Mouse (Mus musculus) heart, adult 18-20 months (tissue): Measurements from ENCODE around the gene 2010003K11Rik. TPM values are rescaled to one million over a fixed set of nuclear protein-coding genes. Genes with fewer than 3 reads are reported as not detected.
A peak's percentile ranks its signal among the peaks of the same experiment; 100 is the strongest.
"Not testable (repeated sequence)": the region's sequence is repeated elsewhere in the genome, so short reads cannot be mapped to it uniquely, and the experiment has no call there.

Experiments used
- DNase-seq, 2 experiments: peaks; one replicate each; pipeline ENCODE4 v3.0.0; 2021 to 2022; ENCODE audit warnings: mixed read lengths in 1 of 2
- total RNA-seq, 2 experiments: library from RNA; stranded (reverse); gene quantifications; 2 replicates each; pipeline ENCODE4 v1.2.3; 2021

Gene 2010003K11Rik
- total RNA-seq, 2 experiments from 2014 or later = 1.2 TPM; not detected in 1

DNA sequence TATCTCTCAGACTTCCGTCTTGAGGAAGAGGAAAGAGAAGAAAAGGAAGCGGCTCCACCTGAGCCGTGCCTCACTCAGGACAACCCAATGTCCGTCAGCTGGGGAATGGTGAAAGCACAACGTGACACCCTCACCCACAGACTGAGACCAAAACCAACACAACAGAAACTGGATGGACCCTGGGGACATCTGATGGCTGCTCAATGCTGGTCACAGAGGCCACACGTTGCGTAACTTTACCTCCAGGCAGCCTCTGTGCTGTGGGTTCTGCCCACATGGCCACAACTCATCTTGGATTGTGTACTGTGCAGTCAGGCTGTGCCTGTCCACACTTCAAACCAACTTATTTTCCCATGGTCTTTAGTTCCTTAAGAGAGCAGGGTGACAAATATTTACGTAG lies 36.4 kb downstream of the 2010003K11Rik start:
- DNase-seq = no peak

DNA sequence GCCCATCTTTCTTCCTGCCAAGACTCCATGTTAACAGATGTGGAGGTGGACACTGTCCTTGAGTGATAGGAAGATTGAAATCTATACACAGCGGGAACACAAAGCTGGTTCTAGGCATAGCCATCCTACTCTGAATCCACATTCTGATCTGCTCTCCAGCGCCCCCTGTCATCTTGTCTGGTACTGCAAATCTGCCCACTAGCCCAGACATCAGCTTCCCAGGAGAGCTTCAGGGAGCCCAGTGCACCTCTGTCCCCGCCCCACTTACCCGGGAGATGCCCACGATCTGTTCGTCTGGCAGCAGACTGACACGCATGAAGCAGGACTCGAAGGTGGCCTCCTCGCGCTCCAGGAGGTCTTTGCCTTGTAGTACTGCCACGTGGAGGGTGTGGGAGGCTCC lies 42.2 kb downstream of the 2010003K11Rik start:
- peak; percentile 14 to 76 for DNase-seq

DNA sequence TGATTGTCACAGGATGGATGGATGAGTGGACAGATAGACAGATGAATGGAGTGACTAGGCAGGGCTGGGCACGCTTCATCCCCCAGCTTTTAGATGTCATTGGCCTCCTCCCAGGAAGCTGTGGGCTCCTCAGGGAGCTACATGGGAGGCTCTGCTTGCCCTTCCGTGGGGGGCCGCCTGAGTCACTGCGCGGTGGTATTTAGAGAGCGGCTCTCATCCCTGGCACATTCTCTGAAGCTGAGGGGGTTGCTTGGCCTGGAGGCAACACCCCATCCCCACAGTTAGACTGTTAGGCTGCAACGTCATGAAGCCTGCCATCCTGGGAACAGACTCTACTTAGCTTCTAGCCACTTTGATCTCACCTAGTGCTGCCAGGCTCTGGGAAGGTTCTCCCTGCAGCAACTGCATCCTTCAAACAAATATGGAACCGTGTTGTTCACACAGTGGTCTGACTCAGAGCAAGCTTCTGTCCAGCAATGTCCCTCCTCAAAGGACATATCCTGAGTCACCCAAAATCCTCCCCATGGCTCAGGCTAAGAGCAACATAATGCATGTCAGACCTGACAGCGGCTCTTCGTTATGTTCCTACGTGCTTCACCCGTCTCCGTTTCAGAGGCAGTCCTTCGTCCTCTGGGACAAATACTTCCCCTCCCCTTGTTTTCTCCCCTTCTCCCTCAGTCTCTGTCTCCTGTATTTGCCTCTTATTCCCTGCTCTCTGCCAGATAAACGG lies 43.1 kb downstream of the 2010003K11Rik start:
- DNase-seq = no peak

DNA sequence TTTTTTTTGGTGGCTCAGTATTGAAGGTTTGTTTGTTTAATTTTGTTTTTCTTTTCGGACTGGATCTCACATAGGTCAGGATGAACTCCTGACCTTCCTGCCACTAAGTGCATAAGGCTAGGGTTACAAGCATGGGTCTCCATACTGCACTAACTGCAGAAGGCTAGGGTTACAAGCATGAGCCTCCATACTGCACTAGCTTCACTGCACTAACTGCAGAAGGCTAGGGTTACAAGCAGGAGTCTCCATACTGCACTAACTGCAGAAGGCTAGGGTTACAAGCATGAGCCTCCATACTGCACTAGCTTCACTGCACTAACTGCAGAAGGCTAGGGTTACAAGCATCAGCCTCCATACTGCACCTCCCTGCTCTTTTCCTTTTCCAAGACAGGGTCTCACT lies 44.3 kb downstream of the 2010003K11Rik start:
- DNase-seq = not testable (repeated sequence)

DNA sequence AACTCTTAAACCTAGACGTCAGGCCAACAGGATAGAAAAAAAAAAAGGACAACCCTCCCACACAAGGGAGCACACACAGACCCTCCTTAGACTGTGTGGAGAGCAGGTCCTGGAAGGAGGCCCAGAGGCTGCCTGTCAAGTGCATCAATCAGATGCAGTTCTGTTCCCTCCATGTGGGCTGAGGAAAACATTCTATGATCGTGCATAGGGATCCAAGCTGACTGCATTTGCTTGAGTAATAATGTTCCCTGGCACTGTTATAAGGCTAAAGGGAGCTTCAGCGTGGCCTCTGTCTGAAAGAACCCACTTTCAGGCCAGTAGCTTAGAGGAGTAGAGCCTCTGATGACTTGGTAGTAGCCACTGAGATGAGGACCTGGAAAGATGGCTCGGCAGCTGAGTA lies 45.9 kb downstream of the 2010003K11Rik start:
- DNase-seq = no peak

DNA sequence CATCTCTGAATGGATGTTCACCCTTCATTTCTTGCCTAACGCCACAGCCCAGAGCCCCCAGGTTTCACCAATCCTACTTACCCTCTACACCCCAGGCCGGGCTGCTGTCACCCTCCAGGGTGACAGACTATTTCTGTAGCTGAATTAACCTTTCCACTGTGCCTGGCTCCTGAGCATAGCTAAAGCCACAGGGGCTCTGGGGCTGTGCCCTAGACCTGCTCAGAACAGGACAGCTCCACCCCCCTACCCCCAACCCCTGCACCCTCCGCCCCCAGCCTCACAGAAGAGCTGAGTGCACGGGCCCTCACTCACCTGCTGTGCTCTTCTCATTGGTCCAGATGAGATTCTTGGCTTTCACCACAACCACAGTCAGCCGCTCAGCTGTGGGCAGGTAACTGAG lies 46.4 kb downstream of the 2010003K11Rik start:
- DNase-seq = no peak

DNA sequence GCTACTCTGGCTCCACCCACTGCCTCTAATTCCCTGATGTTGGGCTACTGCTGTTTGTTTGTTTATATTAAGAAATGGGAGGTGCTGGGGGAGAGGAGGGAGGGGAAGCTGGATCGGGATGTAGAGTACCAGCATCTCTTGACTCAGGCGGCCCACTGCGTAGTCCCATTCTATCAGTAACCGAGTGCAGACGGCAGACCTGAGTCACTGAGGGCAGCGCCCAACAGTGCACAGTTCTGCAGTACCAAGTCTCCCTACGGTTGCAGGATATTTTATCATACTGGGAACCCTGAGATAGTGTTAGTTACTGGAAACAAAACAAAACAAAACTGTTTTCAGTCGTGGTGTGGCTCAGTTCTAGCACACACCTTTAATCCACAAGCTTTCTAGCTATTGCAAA lies 47.3 kb downstream of the 2010003K11Rik start:
- no peak for DNase-seq

DNA sequence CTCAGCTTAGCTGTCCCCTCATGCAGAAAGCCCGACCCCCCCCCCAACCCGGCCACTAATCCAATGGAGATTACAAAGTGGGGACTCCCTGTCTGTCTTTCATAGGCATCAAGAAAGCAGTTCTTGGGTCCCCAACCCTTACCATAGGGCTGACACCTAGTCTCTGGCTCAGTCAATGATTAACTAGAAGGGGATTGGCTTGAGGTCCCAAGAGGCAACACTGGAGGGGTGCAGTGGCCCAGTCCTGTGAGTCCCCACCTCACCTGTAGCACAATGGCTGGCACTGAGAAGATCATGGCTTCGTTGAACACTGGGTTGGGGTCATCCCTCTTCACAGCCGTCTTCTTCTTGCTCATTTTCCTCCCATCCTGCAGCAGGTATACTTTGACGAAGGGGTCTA lies 47.7 kb downstream of the 2010003K11Rik start:
- no peak for DNase-seq

DNA sequence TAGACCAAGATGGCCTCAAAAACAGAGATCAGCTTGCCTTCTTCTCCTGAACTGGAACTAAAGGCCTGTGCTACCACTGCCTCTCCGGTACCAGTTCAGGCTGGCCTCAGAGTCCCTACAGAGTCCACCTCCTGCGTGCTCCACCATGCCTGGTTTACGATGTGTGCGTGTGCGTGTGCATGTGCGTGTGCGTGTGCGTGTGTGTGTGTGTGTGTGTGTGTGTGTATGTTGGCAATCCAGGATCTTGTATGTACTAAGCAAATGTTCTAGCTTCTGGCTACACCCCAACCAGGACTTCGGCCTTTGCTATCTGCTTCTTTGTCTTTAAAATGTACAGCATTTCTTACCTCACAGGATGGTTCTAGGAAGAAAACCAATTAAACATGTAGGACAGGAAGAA lies 49.2 kb downstream of the 2010003K11Rik start:
- no peak for DNase-seq

DNA sequence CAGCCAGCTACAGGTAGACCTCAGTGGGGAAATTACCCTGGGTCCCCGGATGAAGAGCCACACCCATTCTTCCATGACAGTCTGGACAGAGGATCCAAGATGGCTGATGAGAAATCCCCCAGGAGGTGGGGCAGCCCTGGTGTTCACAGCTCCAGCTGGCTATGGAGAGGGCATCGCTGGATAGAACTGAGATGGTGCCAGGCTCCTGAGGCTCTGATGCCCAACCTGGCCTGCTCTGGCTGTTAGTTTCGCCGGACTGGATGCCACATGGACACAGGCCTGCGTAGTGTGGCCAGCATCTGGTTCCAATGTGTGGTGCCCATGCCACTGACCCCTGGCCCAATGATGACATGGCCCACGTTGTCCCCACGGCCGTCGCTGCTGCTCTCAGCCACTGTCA lies 50.9 kb downstream of the 2010003K11Rik start:
- no peak for DNase-seq

Other genes with a start within 250 kb of the 2010003K11Rik start
- 1 to 10 TPM; 5.6 to 7.4 TPM for gene Ssh3, start 229.4 kb downstream of the 2010003K11Rik start, total RNA-seq
- gene Ankrd13d, start 215.4 kb downstream of the 2010003K11Rik start, total RNA-seq = 1 to 10 TPM in 1 of 2 experiments, under 1 TPM in 1; 0.92 to 2.1 TPM
- 10 to 100 TPM; 45.9 to 54.9 TPM for gene Grk2, start 192.4 kb downstream of the 2010003K11Rik start, total RNA-seq
- gene Kdm2a, start 100.3 kb downstream of the 2010003K11Rik start, total RNA-seq = 10 to 100 TPM; 34.9 to 44.1 TPM
- gene Rhod, start 59.2 kb downstream of the 2010003K11Rik start, total RNA-seq = 1 to 10 TPM; 5.4 to 5.8 TPM
- 1 to 10 TPM; 4.2 to 7.2 TPM for gene Syt12, start 21.1 kb downstream of the 2010003K11Rik start, total RNA-seq
- gene Pcx, start 11.9 kb upstream of the 2010003K11Rik start, total RNA-seq = 10 to 100 TPM; 44.9 to 96.4 TPM
- 1 to 10 TPM; 5.4 to 8.5 TPM for gene Lrfn4, start 117.1 kb upstream of the 2010003K11Rik start, total RNA-seq
- gene Rce1, start 127.1 kb upstream of the 2010003K11Rik start, total RNA-seq = 10 to 100 TPM in 1 of 2 experiments, 1 to 10 TPM in 1; 9.1 to 10.3 TPM
- gene Gm960, start 200.1 kb upstream of the 2010003K11Rik start, total RNA-seq = not detected
- gene Sptbn2, start 212.6 kb upstream of the 2010003K11Rik start, total RNA-seq = under 1 TPM; 0.22 to 0.98 TPM